Mouse (Mus musculus): ENCODE measurements around the gene Pde1c.

- no peak for TF ChIP-seq EP300 (IDR thresholded peaks at IDR 0.05; ENCODE audit: insufficient read depth, low read depth, low read length)
- no peak for TF ChIP-seq CTCF (IDR thresholded peaks at IDR 0.05)
Observed at GRCm38 (mm10) chr6:56029986-56030385, 538.9 kb downstream of the Pde1c start.

Measured in heart, adult 2 months (tissue).